Comparison of ENCODE assay signal across 7 mouse cellular contexts in genomic region chr19:6067724-6068415, GRCm38 (mm10). TPM values are rescaled to one million over a fixed set of nuclear protein-coding genes. Genes with fewer than 3 reads are reported as not detected.
DNase-seq lines count a peak whose midpoint lies in the region; ATAC-seq and TF ChIP-seq lines count a peak whose summit lies in the region.

Tm7sf2 (minus strand) TSS chr19:6068373.

- no peak for TF ChIP-seq CTCF in small intestine, adult 2 months (IDR thresholded peaks at IDR 0.05; ENCODE audit: extremely low read depth, insufficient read length, insufficient replicate concordance, low read depth, low read length)

- intact Hi-C loops in left cerebral cortex, postnatal 36 days (cut with DNase I), result loop anchor here (5.0 kb wide), 1 partner anchor 269 kb away; no protein-coding TSS in a partner anchor

- no peaks in the 10 kb centered on the region for H3K27me3 ChIP-seq in intestine, embryonic 16.5 days (replicated peaks; ENCODE audit: control insufficient read depth, insufficient read depth, low read length)
- no peaks in the 10 kb centered on the region for H3K27me3 ChIP-seq in midbrain, embryonic 10.5 days (ENCODE audit: low read depth, poor library complexity, severe bottlenecking)
- no peaks in the 10 kb centered on the region for H3K27me3 ChIP-seq in small intestine, adult 2 months (ENCODE audit: control insufficient read depth, insufficient read depth, low read length)

- H3K4me3 ChIP-seq in intestine, embryonic 16.5 days (ENCODE audit: low read length), result peak within 1 kb of the TSS; percentile 64
- peak within 1 kb of the TSS; percentile 73 for H3K4me3 ChIP-seq in midbrain, embryonic 10.5 days
- H3K4me3 ChIP-seq in small intestine, adult 2 months (ENCODE audit: low read depth, low read length), result peak within 1 kb of the TSS; percentile 67

- 8% methylated on average over 33 of the region's 33 CpGs for WGBS in intestine, embryonic 16.5 days
- 8% methylated on average over 33 of the region's 33 CpGs for WGBS in midbrain, embryonic 10.5 days
- 4% methylated on average over 33 of the region's 33 CpGs for WGBS in small intestine, adult 2 months

- peak; percentile 95 for ATAC-seq in intestine, embryonic 16.5 days

- peaks cover 21% of the 10 kb centered on the region for H3K4me1 ChIP-seq in intestine, embryonic 16.5 days (ENCODE audit: control insufficient read depth, insufficient read depth, low read length)
- peaks cover 33% of the 10 kb centered on the region for H3K4me1 ChIP-seq in midbrain, embryonic 10.5 days
- H3K4me1 ChIP-seq in small intestine, adult 2 months (ENCODE audit: control insufficient read depth, insufficient read depth, insufficient read length, low read length), result peaks cover 8% of the 10 kb centered on the region

- TF ChIP-seq POLR2A in small intestine, adult 2 months (IDR thresholded peaks at IDR 0.05; ENCODE audit: low read depth, low read length), result peak; percentile 40

- H3K9ac ChIP-seq in intestine, embryonic 16.5 days (ENCODE audit: low read depth, low read length), result peak within 1 kb of the TSS; percentile 75

- peak within 1 kb of the TSS; percentile 88 for H3K27ac ChIP-seq in intestine, embryonic 16.5 days (ENCODE audit: low read length)
- peak within 1 kb of the TSS; percentile 88 for H3K27ac ChIP-seq in midbrain, embryonic 10.5 days (replicated peaks)
- H3K27ac ChIP-seq in small intestine, adult 2 months (ENCODE audit: insufficient read depth, low read depth, low read length), result peak within 1 kb of the TSS; percentile 86

- H3K36me3 ChIP-seq in intestine, embryonic 16.5 days (ENCODE audit: control insufficient read depth, insufficient read depth, low read length), result peaks cover 12% of the 10 kb centered on the region; the same call in 1 of the 2 replicates
- peaks cover 45% of the 10 kb centered on the region for H3K36me3 ChIP-seq in midbrain, embryonic 10.5 days
- H3K36me3 ChIP-seq in small intestine, adult 2 months (ENCODE audit: control insufficient read depth, insufficient read depth, low read length), result peaks cover 21% of the 10 kb centered on the region; the same call in 1 of the 2 replicates

- peak within 1 kb of the TSS; percentile 94 for H3K4me2 ChIP-seq in intestine, embryonic 16.5 days (ENCODE audit: low read depth, low read length)

- H3K9me3 ChIP-seq in intestine, embryonic 16.5 days (ENCODE audit: control insufficient read depth, low read length), result no peaks in the 10 kb centered on the region
- no peaks in the 10 kb centered on the region for H3K9me3 ChIP-seq in midbrain, embryonic 10.5 days (replicated peaks)

- DNase-seq in adrenal gland, adult 8-10 months, result peak; percentile 93
- peak; percentile 85 for DNase-seq in embryo, embryonic 11.5 days (ENCODE audit: low read depth, low spot score)
- DNase-seq in gastrocnemius, postnatal 4 days (ENCODE audit: low spot score in 2 of 2), result peak; percentile 85 to 91
- peak; percentile 82 to 84 for DNase-seq in left cerebral cortex, postnatal 36 days (ENCODE audit: low spot score in 2 of 2)
- DNase-seq in midbrain, embryonic 10.5 days (ENCODE audit: low spot score), result peak; percentile 91

RNA-seq across cellular contexts. Expression of gene Tm7sf2, which starts in this region (rescaled TPM):
- total RNA-seq in adrenal gland, adult 8-10 months (2022), result 10 to 100 TPM; 24.9 to 36.1 (median 27.2) TPM
- 10 to 100 TPM in 1 of 2 experiments, 1 to 10 TPM in 1; 9.9 to 14.7 TPM for total RNA-seq in gastrocnemius, postnatal 4 days (2021)
- polyA plus RNA-seq in intestine, embryonic 16.5 days (2015; fragmentation: Nextera tagmentation; extraction: Ambion mirVana), result 37.3 and 39.0 TPM in 2 replicates
- 10 to 100 TPM; 28.2 to 29.1 TPM for total RNA-seq in left cerebral cortex, postnatal 36 days (2021)
- 37.3 and 41.9 TPM in 2 replicates for polyA plus RNA-seq in midbrain, embryonic 10.5 days (2016; fragmentation: Nextera tagmentation; extraction: Ambion mirVana)
- polyA plus RNA-seq in small intestine, adult 2 months (2012; rRNA removed), result 30.6 and 49.4 TPM in 2 replicates

Comparison
In these comparisons a context has a peak if more than half of its experiments do, and no peak if none do; other contexts are left out.
1. Peak in every context shown above with its lines: DNase-seq, ATAC-seq, H3K4me3 ChIP-seq and H3K27ac ChIP-seq.